Mouse (Mus musculus): ENCODE measurements around the gene Srgap2.

GRCm38 (mm10) chr1:131541903-131542302, 14.8 kb upstream of the Srgap2 start:
- TF ChIP-seq CTCF (IDR thresholded peaks at IDR 0.05; ENCODE audit: low read depth) (no peak), EP300 (IDR thresholded peaks at IDR 0.05; ENCODE audit: low read depth) (no peak)

All from liver, postnatal 0 days (tissue).